Mouse (Mus musculus) limb, embryonic 12.5 days (tissue): ENCODE data around the gene Mfng. TPM values are rescaled to one million over a fixed set of nuclear protein-coding genes. Genes with fewer than 3 reads are reported as not detected.

Experiments
- ATAC-seq: fragments of 200-750 bp; cut with Nextera tagmentation; 2 replicates; pipeline ENCODE4 v1.8.0; 2017; ENCODE audit warnings: low read depth, moderate TSS enrichment; ENCODE audit not compliant: insufficient number of reproducible peaks, insufficient read depth, low FRiP score, low TSS enrichment
- H3K27ac ChIP-seq: fragments of 300-500 bp; sonication (generic); 2 replicates; pipeline ENCODE4 v1.5.1; 2016; ENCODE audit warnings: mild to moderate bottlenecking, moderate library complexity
- H3K27me3 ChIP-seq: fragments of 300-500 bp; sonication (generic); 2 replicates; pipeline ENCODE4 v1.6.1; 2016; ENCODE audit warnings: mild to moderate bottlenecking, moderate library complexity
- H3K36me3 ChIP-seq: fragments of 300-500 bp; sonication (generic); 2 replicates; pipeline ENCODE4 v1.6.1; 2016; ENCODE audit warnings: mild to moderate bottlenecking, moderate library complexity
- H3K4me1 ChIP-seq: fragments of 300-500 bp; sonication (generic); replicated peaks from 2 replicates; pipeline ENCODE4 v1.6.1; 2016
- H3K4me2 ChIP-seq: fragments of 300-500 bp; sonication (generic); 2 replicates; pipeline ENCODE4 v1.6.1; 2016; ENCODE audit warnings: mild to moderate bottlenecking, moderate library complexity
- H3K4me3 ChIP-seq: fragments of 300-500 bp; sonication (generic); replicated peaks from 2 replicates; pipeline ENCODE4 v1.5.1; 2016; ENCODE audit warnings: mild to moderate bottlenecking
- H3K9ac ChIP-seq: fragments of 300-500 bp; sonication (generic); replicated peaks from 2 replicates; pipeline ENCODE4 v1.6.1; 2016; ENCODE audit warnings: mild to moderate bottlenecking, moderate library complexity
- H3K9me3 ChIP-seq: fragments of 300-500 bp; sonication (generic); 2 replicates; pipeline ENCODE4 v1.6.1; 2016; ENCODE audit warnings: mild to moderate bottlenecking, moderate library complexity
- WGBS: fragments of 180-500 bp; shearing (Covaris S2); methylation state at CpG from one replicate; pipeline ENCODE4 v1.1.7; 2016; 5-methylcytosine and 5-hydroxymethylcytosine counted together
- polyA plus RNA-seq: library from polyadenylated mRNA; unstranded; fragments of >200 nt; fragmentation: Nextera tagmentation; extraction: Ambion mirVana; gene quantifications from 2 replicates; pipeline ENCODE4 v1.2.1, GENCODE M21; 2016

Gene Mfng
- polyA plus RNA-seq, 1 experiment from 2014 or later = 12.1 TPM

DNA sequence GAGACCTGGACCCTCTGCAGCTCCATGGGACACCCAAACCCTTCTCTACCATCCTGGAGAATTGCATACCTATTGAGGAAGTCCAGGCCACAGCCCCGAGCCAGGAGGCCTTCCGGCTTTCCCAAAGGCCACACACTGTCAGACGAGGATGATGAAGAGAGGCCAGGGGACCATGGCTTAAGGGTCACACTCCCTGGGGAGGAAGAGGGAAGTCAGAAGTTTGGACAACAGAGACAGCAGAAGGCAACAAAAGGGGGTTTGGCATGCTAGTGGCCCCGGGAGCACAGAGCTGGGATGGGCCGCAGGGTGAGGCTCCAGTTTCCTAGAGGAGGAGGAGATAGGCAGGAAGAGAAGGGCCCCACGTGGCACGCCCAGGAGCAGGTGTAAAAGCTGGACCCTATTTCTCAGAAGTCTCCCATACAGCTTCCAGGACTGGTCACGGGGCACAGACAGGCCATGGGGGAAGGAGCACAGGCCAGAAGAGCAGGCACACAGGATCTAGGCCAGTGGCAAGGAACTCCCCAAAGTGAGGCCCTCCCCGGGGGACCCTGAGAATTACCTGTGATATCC, 14.1 kb upstream of the Mfng start:
- no peaks in the 10 kb centered on the region for H3K9me3 ChIP-seq
- no peak overlapping the region for H3K27ac ChIP-seq
- no peak overlapping the region for H3K4me2 ChIP-seq
- no peaks in the 10 kb centered on the region for H3K36me3 ChIP-seq
- H3K27me3 ChIP-seq = peaks cover 76% of the 10 kb centered on the region
- ATAC-seq = no peak
- H3K9ac ChIP-seq = no peak overlapping the region
- WGBS = 64% methylated on average over 9 of the region's 9 CpGs
- H3K4me3 ChIP-seq = no peak overlapping the region
- H3K4me1 ChIP-seq = peaks cover 14% of the 10 kb centered on the region

DNA sequence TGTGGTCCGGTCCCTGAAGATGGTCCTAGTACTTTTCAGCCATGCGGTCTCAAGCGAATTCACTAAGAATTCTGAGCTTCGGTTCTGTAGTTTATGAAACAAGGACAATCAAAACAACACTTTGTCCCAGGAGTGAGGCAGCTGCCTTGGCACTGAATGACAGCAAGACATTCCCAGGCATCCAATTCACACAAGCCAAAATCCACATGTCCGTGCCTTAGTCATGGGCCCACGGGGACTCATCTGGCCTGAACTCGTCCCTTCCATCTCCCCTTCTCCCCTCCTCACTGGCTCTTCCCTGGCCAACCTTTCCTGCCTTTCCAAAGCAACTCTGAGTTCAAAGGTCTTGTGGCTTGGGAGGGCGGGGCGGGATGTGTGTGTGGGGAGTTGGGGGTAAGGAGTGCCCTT, 13.1 kb upstream of the Mfng start:
- WGBS = 84% methylated on average over 9 of the region's 9 CpGs
- no peak overlapping the region for H3K9ac ChIP-seq
- H3K36me3 ChIP-seq = no peaks in the 10 kb centered on the region
- H3K4me3 ChIP-seq = no peak overlapping the region
- no peak overlapping the region for H3K4me2 ChIP-seq
- ATAC-seq = no peak
- H3K27ac ChIP-seq = no peak overlapping the region
- H3K27me3 ChIP-seq = peaks cover 72% of the 10 kb centered on the region
- peaks cover 14% of the 10 kb centered on the region for H3K4me1 ChIP-seq
- no peaks in the 10 kb centered on the region for H3K9me3 ChIP-seq

DNA sequence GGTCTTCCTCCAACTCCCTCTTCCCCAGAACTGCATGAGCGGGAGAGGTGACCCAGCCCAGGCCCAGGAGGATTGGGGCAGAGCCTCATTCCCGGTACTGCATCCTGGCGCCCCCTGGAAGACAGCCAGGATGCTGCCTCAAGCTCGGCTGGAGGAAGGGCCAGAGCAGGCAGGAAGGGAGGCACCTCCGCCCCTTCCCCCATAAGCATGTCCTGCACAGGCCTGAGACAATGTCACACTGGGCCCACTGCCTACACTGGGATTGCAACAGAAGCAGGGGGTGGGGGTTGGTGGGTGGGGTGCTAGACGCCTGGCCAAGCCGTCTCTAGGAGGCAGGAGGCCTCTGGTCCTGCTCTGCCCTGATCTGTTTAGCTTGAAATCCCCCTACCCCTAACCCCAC, 12.7 kb upstream of the Mfng start:
- WGBS = 25% methylated on average over 7 of the region's 7 CpGs
- Histone ChIP-seq H3K4me2 (no peak overlapping the region), H3K36me3 (no peaks in the 10 kb centered on the region), H3K27ac (no peak overlapping the region), H3K9ac (no peak overlapping the region), H3K9me3 (no peaks in the 10 kb centered on the region), H3K27me3 (peaks cover 70% of the 10 kb centered on the region), H3K4me1 (peaks cover 14% of the 10 kb centered on the region), H3K4me3 (no peak overlapping the region)
- ATAC-seq = no peak

DNA sequence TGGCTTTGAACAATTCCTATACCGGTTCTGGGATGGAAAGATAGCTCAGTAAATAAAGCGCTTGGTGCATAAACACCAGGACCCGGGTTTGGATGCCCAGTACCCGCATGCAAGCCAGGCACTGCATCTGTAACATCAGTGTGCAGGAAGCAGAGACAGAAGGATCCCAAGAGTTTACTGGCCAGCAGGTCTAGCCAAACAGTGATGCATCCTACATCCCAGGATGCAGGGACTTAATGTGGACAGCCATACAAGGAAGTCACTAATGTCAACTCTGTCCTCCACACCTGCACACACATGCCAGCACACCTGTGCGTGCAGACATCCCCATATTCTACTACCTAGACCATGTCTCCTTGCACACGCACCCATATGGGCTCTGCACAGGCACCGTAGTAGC, 12.0 kb upstream of the Mfng start:
- no peak overlapping the region for H3K27ac ChIP-seq
- H3K27me3 ChIP-seq = peaks cover 72% of the 10 kb centered on the region
- H3K4me2 ChIP-seq = no peak overlapping the region
- no peaks in the 10 kb centered on the region for H3K36me3 ChIP-seq
- peaks cover 7% of the 10 kb centered on the region for H3K4me1 ChIP-seq
- no peaks in the 10 kb centered on the region for H3K9me3 ChIP-seq
- H3K4me3 ChIP-seq = no peak overlapping the region
- H3K9ac ChIP-seq = no peak overlapping the region
- WGBS = 91% methylated on average over 7 of the region's 7 CpGs
- ATAC-seq = no peak

DNA sequence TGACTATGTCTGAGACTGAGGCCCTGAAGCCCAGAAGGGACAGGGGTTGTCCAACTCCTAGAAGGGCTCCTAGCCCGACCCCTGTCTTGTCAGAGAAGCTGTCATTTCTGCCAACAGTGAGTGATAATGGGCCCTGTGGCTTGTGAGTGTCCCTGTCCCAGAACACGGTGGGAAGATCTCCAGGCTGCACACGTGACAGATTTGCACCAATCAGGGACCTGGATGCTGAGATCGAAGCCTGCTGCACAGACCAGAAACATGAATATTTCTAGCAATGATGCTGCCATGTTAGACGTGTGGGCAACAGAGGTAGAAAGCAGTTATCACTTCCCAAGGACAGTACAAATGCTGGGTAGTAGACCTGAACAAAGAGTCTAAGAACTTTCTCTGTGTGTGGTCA, 11.2 kb upstream of the Mfng start:
- H3K4me2 ChIP-seq = no peak overlapping the region
- no peak overlapping the region for H3K4me3 ChIP-seq
- H3K9ac ChIP-seq = no peak overlapping the region
- H3K36me3 ChIP-seq = no peaks in the 10 kb centered on the region
- 82% methylated on average over 5 of the region's 5 CpGs for WGBS
- no peaks in the 10 kb centered on the region for H3K9me3 ChIP-seq
- peaks cover 70% of the 10 kb centered on the region for H3K27me3 ChIP-seq
- ATAC-seq = no peak
- H3K27ac ChIP-seq = no peak overlapping the region
- H3K4me1 ChIP-seq = peaks cover 7% of the 10 kb centered on the region

DNA sequence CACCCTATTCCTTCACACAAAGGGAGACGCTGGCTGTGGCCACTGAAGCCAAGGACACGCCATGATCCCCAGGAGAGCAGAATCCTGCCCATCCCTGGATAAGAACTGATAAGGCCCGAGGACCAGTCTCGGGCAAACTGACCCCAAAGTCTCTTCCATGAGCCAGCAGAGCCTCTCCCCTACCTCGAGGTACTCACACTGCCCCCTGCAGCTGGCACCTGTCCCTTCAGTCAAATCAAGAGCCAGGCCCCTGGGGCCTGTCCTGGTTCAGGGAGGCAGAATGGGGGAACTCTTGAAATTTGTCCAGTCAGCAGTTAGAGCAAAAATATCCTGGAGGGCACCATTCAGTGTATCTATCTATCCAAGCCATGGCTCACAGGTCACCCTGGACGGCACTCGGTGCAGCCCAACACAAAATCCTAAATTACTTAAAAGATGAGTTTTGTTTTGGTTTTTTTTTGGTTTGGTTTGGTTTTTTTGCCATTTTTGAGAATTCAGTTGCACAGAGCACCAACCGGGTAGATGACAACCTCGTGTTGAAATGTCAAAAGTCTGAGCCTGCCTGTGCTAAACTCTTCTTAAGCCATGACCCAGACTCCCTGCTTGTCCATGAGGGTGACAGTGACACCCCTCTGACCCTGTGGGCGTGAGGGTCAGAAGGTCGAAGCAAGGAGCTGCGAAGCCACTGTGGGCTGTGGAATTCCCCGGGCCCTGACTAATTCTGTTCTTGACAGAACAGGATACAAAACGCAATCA, 9.3 kb upstream of the Mfng start:
- H3K4me2 ChIP-seq = no peak overlapping the region
- no peaks in the 10 kb centered on the region for H3K36me3 ChIP-seq
- H3K27ac ChIP-seq = no peak overlapping the region
- no peaks in the 10 kb centered on the region for H3K9me3 ChIP-seq
- H3K4me3 ChIP-seq = no peak overlapping the region
- H3K9ac ChIP-seq = no peak overlapping the region
- WGBS = 74% methylated on average over 14 of the region's 14 CpGs
- peaks cover 59% of the 10 kb centered on the region for H3K27me3 ChIP-seq
- ATAC-seq = no peak
- peaks cover 7% of the 10 kb centered on the region for H3K4me1 ChIP-seq

DNA sequence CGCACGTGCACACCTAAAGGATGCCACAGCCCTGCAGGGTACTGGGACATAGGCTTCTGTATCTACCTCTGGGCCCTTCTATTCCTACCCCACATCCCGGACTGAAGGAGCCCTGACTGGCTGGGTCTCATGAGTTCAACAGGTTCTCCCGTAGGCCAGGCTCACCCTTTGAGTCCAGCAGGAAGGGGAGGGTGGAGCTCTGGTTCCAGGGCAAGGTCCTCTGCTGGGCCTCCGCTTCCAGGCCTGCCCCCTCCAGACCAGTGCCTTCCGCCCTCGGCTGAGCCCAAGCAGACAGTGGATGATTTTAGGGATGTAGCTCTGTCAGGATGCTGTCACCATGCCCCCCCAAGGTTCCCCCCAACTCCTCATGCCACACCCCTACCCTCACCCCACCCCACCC, 7.6 kb upstream of the Mfng start:
- ATAC-seq = no peak
- Histone ChIP-seq H3K4me2 (no peak overlapping the region), H3K27me3 (peaks cover 43% of the 10 kb centered on the region), H3K9ac (no peak overlapping the region), H3K27ac (no peak overlapping the region), H3K9me3 (no peaks in the 10 kb centered on the region), H3K4me3 (no peak overlapping the region), H3K36me3 (no peaks in the 10 kb centered on the region), H3K4me1 (peaks cover 2% of the 10 kb centered on the region)
- 74% methylated on average over 7 of the region's 7 CpGs for WGBS

DNA sequence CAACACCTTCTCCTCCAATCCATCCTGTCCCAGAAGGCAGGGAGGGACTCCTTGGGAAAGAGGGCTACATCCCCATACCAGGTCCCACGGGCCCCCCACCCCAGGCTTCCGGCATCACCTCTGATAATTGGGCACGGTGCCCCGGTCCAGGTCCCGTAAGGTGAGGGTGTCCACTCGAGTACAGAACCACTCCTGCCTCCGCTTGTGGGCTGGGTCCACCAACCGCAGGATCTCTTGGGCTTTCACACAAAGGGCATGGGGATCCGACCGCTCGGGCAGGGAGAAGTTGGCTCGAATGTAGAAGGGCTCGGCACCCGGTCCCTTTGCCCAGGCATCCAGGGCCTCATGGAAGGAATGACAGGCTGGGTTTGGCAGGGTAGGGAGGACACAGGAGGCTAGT, 7.1 kb upstream of the Mfng start:
- no peaks in the 10 kb centered on the region for H3K4me1 ChIP-seq
- 93% methylated on average over 14 of the region's 14 CpGs for WGBS
- no peak for ATAC-seq
- H3K9ac ChIP-seq = no peak overlapping the region
- H3K9me3 ChIP-seq = no peaks in the 10 kb centered on the region
- H3K4me3 ChIP-seq = no peak overlapping the region
- H3K4me2 ChIP-seq = no peak overlapping the region
- H3K27me3 ChIP-seq = peaks cover 39% of the 10 kb centered on the region
- H3K36me3 ChIP-seq = no peaks in the 10 kb centered on the region
- no peak overlapping the region for H3K27ac ChIP-seq

DNA sequence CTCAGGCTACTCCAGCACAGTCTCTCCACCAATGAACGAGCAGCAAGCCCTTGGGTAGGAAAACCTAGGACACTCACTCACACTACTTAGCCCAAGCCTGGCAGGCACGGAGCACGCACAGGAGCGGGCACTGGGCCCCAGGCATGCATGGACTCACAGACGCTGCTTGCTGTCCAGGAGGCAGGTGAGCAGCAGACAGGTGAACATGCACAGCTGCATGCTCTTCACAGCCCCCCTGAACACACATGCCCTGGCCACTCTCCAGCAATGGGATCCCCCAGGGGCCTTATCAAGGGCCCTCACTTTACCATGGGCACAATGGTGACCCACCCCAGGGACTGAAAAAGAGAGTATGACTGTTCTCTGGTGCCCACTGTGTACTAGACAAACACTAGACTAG, 6.4 kb upstream of the Mfng start:
- H3K9me3 ChIP-seq = no peaks in the 10 kb centered on the region
- no peaks in the 10 kb centered on the region for H3K36me3 ChIP-seq
- 90% methylated on average over 5 of the region's 5 CpGs for WGBS

DNA sequence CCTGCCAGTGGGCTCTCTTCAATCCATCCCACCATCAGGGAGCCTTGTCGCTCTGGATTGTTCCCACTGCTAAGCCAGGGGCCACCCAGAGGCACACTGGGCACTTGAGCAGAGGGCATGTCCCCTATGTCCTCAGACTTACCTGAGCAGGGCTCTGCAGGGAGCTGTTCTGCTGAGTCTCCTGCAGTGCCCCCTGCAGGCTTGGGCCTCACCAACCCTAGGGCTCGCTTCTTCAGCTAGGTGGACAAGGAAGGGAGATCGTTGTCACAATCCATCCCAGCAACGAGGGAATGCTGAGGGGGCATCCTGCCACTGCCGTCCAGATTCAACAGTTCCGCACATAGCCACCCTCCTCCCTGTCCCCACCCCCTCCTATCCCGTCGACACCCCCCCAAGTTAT, 6.0 kb upstream of the Mfng start:
- Histone ChIP-seq H3K9me3 (no peaks in the 10 kb centered on the region), H3K4me2 (no peak overlapping the region), H3K9ac (no peak overlapping the region), H3K4me3 (no peak overlapping the region), H3K4me1 (no peaks in the 10 kb centered on the region), H3K27me3 (peaks cover 27% of the 10 kb centered on the region), H3K27ac (no peak overlapping the region), H3K36me3 (no peaks in the 10 kb centered on the region)
- 78% methylated on average over 8 of the region's 8 CpGs for WGBS
- no peak for ATAC-seq

More for the DNA sequence above, 6.4 kb upstream of the Mfng start:
- no peak overlapping the region for H3K4me2 ChIP-seq
- no peaks in the 10 kb centered on the region for H3K4me1 ChIP-seq
- H3K27me3 ChIP-seq = peaks cover 32% of the 10 kb centered on the region
- no peak overlapping the region for H3K4me3 ChIP-seq
- no peak for ATAC-seq
- no peak overlapping the region for H3K9ac ChIP-seq
- H3K27ac ChIP-seq = no peak overlapping the region

DNA sequence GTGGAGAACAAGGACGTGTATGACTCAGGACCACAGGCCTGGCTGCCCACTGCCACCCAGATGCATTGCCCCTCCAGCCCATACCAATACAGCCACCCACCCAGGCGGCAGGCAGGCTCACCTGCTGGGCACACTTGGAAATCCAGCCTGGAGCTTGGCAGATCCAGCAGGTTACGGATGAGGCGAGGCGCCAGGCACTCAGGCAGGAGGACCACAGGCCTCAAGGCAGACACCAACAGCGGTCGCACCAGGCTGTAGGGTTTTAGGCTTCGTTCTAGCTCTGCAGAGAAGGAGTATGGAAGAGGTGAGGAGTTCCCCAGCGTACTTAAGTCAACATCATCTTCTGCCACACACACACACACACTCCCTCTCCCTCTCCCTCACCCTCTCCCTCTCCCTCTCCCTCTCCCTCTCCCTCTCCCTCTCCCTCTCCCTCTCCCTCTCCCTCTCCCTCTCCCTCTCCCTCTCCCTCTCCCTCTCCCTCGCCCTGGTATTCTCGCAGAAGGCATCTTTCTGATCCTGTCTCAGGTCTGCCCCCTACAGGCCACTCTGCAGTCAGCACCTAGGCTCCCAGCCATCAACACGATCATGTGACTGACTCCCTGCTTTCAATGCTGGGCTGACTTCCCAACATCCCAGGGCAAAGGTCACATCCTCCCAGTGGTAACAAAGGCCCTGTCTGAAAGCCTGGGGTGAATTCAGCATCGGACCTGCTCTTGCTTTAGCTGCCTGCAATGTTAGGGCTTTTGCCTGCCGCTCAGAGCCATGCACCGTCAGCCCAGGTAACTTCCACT, 5.0 kb upstream of the Mfng start:
- H3K9me3 ChIP-seq = no peaks in the 10 kb centered on the region
- ATAC-seq = no peak
- no peak overlapping the region for H3K27ac ChIP-seq
- H3K9ac ChIP-seq = no peak overlapping the region
- peaks cover 3% of the 10 kb centered on the region for H3K4me1 ChIP-seq
- H3K27me3 ChIP-seq = peaks cover 30% of the 10 kb centered on the region
- H3K36me3 ChIP-seq = no peaks in the 10 kb centered on the region
- WGBS = 58% methylated on average over 13 of the region's 15 CpGs
- H3K4me2 ChIP-seq = no peak overlapping the region
- no peak overlapping the region for H3K4me3 ChIP-seq
